7 mouse cellular contexts compared by ENCODE assay signal in the genomic region with DNA sequence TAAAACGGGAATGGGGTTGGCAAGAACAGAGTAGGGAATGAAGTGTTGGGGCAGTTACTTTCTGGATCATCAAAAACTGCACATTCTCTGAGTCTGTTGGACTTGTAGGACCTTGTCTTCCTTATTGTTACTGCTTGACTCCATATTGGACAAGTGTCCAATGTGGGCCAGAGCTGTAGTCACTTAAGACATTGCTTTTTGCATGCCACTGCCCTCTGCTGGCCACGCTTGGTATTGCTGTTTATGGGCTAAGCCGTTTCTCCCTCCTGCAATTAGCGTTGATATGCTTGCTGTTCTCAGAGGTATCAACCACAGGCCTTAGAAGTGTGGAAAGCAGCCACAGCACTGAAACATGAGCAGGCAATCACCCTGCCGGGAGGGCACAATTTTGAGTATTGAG.
DNase-seq lines count a peak whose midpoint lies in the region; ATAC-seq lines count a peak whose summit lies in the region.

No protein-coding gene starts in this region.

- H3K4me2 ChIP-seq in midbrain, embryonic 12.5 days (replicated peaks), result no peak overlapping the region

- DNase-seq in R1 (ENCODE audit: low read depth, low spot score), result peak; percentile 82
- DNase-seq in cerebellum, adult 11-12 months, result peak; percentile 41
- peak; percentile 23 to 87 for DNase-seq in frontal cortex, adult 2 months (ENCODE audit: extremely low spot score in 1 of 2, low spot score in 1 of 2)
- peak; percentile 81 for DNase-seq in induced T-regulatory cell, adult 2 months (ENCODE audit: low read depth)
- DNase-seq in left cerebral cortex, adult 9 months (ENCODE audit: low spot score in 2 of 2), result peak; percentile 32 to 81
- DNase-seq in spleen, adult 12 weeks (ENCODE audit: low spot score), result peak; percentile 61

- no peak overlapping the region for H3K27ac ChIP-seq in midbrain, embryonic 12.5 days (replicated peaks)

- no peaks in the 10 kb centered on the region for H3K27me3 ChIP-seq in midbrain, embryonic 12.5 days

- H3K4me3 ChIP-seq in midbrain, embryonic 12.5 days, result no peak overlapping the region

- ATAC-seq in midbrain, embryonic 12.5 days (ENCODE audit: low FRiP score, low read depth), result peak; percentile 41; the same call in 1 of the 2 replicates

- no peaks in the 10 kb centered on the region for H3K36me3 ChIP-seq in midbrain, embryonic 12.5 days

- no peaks in the 10 kb centered on the region for H3K4me1 ChIP-seq in midbrain, embryonic 12.5 days

- no peak overlapping the region for H3K9ac ChIP-seq in midbrain, embryonic 12.5 days (replicated peaks)

- no peaks in the 10 kb centered on the region for H3K9me3 ChIP-seq in midbrain, embryonic 12.5 days

- WGBS in midbrain, embryonic 12.5 days, result 36% methylated on average over 5 of the region's 5 CpGs
